21 mouse cellular contexts compared by ENCODE assay signal in genomic region chr12:77528868-77529271, GRCm38 (mm10).
DNase-seq lines count a peak whose midpoint lies in the region; ATAC-seq and TF ChIP-seq lines count a peak whose summit lies in the region.
"Had no signal": no experiment of that assay in that cellular context is flagged by ENCODE, and none has a peak within 500 bp of the region (broad histone marks: within the 10 kb centered on the region; RNA-seq: fewer than 3 reads in every experiment).

No protein-coding gene starts in this region.

- no peak for DNase-seq in hindbrain, embryonic 10.5 days (ENCODE audit: low spot score)
- DNase-seq in brain, embryonic 14.5 days (ENCODE audit: low read depth), result peak; percentile 49
- DNase-seq in cerebellum, adult 2 months, result peak in 1 of 2 experiments; percentile 76
- peak; percentile 46 to 64 for DNase-seq in cerebellum, postnatal 36 days
- no peak for DNase-seq in lung, adult 18-20 months
- DNase-seq in frontal cortex, postnatal 10 days (ENCODE audit: low spot score in 2 of 2), result no peak
- no peak for DNase-seq in embryo, embryonic 10.5 days (ENCODE audit: low spot score)
- DNase-seq: heart, postnatal 14 days; kidney, adult 2 months; kidney, postnatal 14 days; lung, embryonic 14.5 days; lung, postnatal 36 days; retina, postnatal 1 day; thymus, postnatal 4 days had no signal

- no peak overlapping the region for H3K4me2 ChIP-seq in hindbrain, embryonic 13.5 days
- H3K4me2 ChIP-seq: forebrain, embryonic 13.5 days; heart, embryonic 12.5 days; limb, embryonic 12.5 days; liver, embryonic 12.5 days; lung, embryonic 14.5 days had no signal

- TF ChIP-seq POLR2A in brain, embryonic 14.5 days (IDR thresholded peaks at IDR 0.05; ENCODE audit: borderline replicate concordance, extremely low read depth, insufficient read depth, insufficient read length, poor library complexity, severe bottlenecking), result no peak
- no peak for TF ChIP-seq POLR2A in cerebellum, adult 2 months (IDR thresholded peaks at IDR 0.05; ENCODE audit: borderline replicate concordance, insufficient read depth, low read length)

- no peak overlapping the region for H3K4me3 ChIP-seq in hindbrain, embryonic 13.5 days
- H3K4me3 ChIP-seq in hindbrain, embryonic 10.5 days, result no peak overlapping the region
- H3K4me3 ChIP-seq in cerebellum, adult 2 months (replicated peaks; ENCODE audit: insufficient read depth, low read depth, low read length), result no peak overlapping the region
- H3K4me3 ChIP-seq: embryonic facial prominence, embryonic 10.5 days; forebrain, embryonic 13.5 days; heart, embryonic 12.5 days; limb, embryonic 12.5 days; liver, embryonic 12.5 days had no signal

- no peak for TF ChIP-seq CTCF in brain, embryonic 14.5 days (IDR thresholded peaks at IDR 0.05; ENCODE audit: borderline replicate concordance, extremely low read depth, insufficient read depth, insufficient read length)
- no peak for TF ChIP-seq CTCF in cerebellum, adult 2 months (IDR thresholded peaks at IDR 0.05; ENCODE audit: borderline replicate concordance, insufficient read depth, low read depth, low read length)

- no peaks in the 10 kb centered on the region for H3K36me3 ChIP-seq in hindbrain, embryonic 13.5 days
- no peaks in the 10 kb centered on the region for H3K36me3 ChIP-seq in hindbrain, embryonic 10.5 days
- H3K36me3 ChIP-seq: embryonic facial prominence, embryonic 10.5 days; heart, embryonic 12.5 days; limb, embryonic 12.5 days; liver, embryonic 12.5 days had no signal

- ATAC-seq in hindbrain, embryonic 13.5 days (ENCODE audit: low FRiP score), result no peak; the same call in 1 of the 2 replicates
- ATAC-seq: forebrain, embryonic 13.5 days; inflammation-experienced regulatory T-cells, adult 6 months; liver, embryonic 12.5 days had no signal

- no peak overlapping the region for H3K9ac ChIP-seq in hindbrain, embryonic 13.5 days
- H3K9ac ChIP-seq: forebrain, embryonic 13.5 days; heart, embryonic 12.5 days; limb, embryonic 12.5 days; liver, embryonic 12.5 days; lung, embryonic 14.5 days had no signal

- no peaks in the 10 kb centered on the region for H3K9me3 ChIP-seq in hindbrain, embryonic 13.5 days
- H3K9me3 ChIP-seq in hindbrain, embryonic 10.5 days, result no peaks in the 10 kb centered on the region
- H3K9me3 ChIP-seq: embryonic facial prominence, embryonic 10.5 days; forebrain, embryonic 13.5 days; heart, embryonic 12.5 days; limb, embryonic 12.5 days; liver, embryonic 12.5 days had no signal

- H3K27ac ChIP-seq in hindbrain, embryonic 13.5 days, result peak overlapping the region; percentile 12; the same call in 1 of the 2 replicates
- no peak overlapping the region for H3K27ac ChIP-seq in hindbrain, embryonic 10.5 days
- peak overlapping the region; percentile 96 for H3K27ac ChIP-seq in cerebellum, adult 2 months (ENCODE audit: insufficient read depth, low read length)
- H3K27ac ChIP-seq: embryonic facial prominence, embryonic 10.5 days; forebrain, embryonic 13.5 days; limb, embryonic 12.5 days; liver, embryonic 12.5 days had no signal

- no peaks in the 10 kb centered on the region for H3K27me3 ChIP-seq in hindbrain, embryonic 13.5 days
- H3K27me3 ChIP-seq in hindbrain, embryonic 10.5 days (ENCODE audit: insufficient read depth, poor library complexity, severe bottlenecking), result no peaks in the 10 kb centered on the region
- H3K27me3 ChIP-seq in cerebellum, adult 2 months (ENCODE audit: control insufficient read depth, insufficient read depth, low read length), result no peaks in the 10 kb centered on the region
- H3K27me3 ChIP-seq: forebrain, embryonic 13.5 days; limb, embryonic 12.5 days; liver, embryonic 12.5 days had no signal

- WGBS in hindbrain, embryonic 13.5 days, result 60% methylated on average over 8 of the region's 8 CpGs
- WGBS in hindbrain, embryonic 10.5 days, result 56% methylated on average over 8 of the region's 8 CpGs
- WGBS in cerebellum, adult 2 months, result 10% methylated on average over 8 of the region's 8 CpGs

- peaks cover 11% of the 10 kb centered on the region for H3K4me1 ChIP-seq in hindbrain, embryonic 13.5 days (replicated peaks)
- peaks cover 7% of the 10 kb centered on the region for H3K4me1 ChIP-seq in hindbrain, embryonic 10.5 days (replicated peaks)
- peaks cover 28% of the 10 kb centered on the region for H3K4me1 ChIP-seq in cerebellum, adult 2 months (ENCODE audit: control insufficient read depth, insufficient read depth, low read length)
- H3K4me1 ChIP-seq: heart, embryonic 12.5 days; limb, embryonic 12.5 days; liver, embryonic 12.5 days had no signal

Comparison
In these comparisons a context has a peak if more than half of its experiments do, and no peak if none do; other contexts are left out.
1. DNase-seq: peak in brain, embryonic 14.5 days (single experiment) and cerebellum, postnatal 36 days (2 of 2); none in hindbrain, embryonic 10.5 days (single experiment), lung, adult 18-20 months (0 of 2), frontal cortex, postnatal 10 days (0 of 2) and embryo, embryonic 10.5 days (single experiment).